In genomic region chr4:115738481-115738985, GRCm38 (mm10) we compare ENCODE assay signal across 8 mouse cellular contexts. TPM values are rescaled to one million over a fixed set of nuclear protein-coding genes. Genes with fewer than 3 reads are reported as not detected.
DNase-seq lines count a peak whose midpoint lies in the region; ATAC-seq and TF ChIP-seq lines count a peak whose summit lies in the region.

No protein-coding gene starts in this region.

- H3K79me2 ChIP-seq in myocyte (ENCODE audit: control insufficient read depth, insufficient read depth): peaks cover 12% of the 10 kb centered on the region

- peak overlapping the region; percentile 67 for H3K4me2 ChIP-seq in intestine, embryonic 16.5 days (ENCODE audit: low read depth, low read length)
- H3K4me2 ChIP-seq in myocyte (ENCODE audit: low read depth): peak overlapping the region; percentile 76

- H3K27ac ChIP-seq in intestine, embryonic 16.5 days (ENCODE audit: low read length): no peak overlapping the region

- peak overlapping the region; percentile 87 for H3K9ac ChIP-seq in intestine, embryonic 16.5 days (ENCODE audit: low read depth, low read length)

- no peaks in the 10 kb centered on the region for H3K27me3 ChIP-seq in intestine, embryonic 16.5 days (replicated peaks; ENCODE audit: control insufficient read depth, insufficient read depth, low read length)
- H3K27me3 ChIP-seq in myocyte (ENCODE audit: control insufficient read depth, insufficient read depth, insufficient read length): peaks cover 8% of the 10 kb centered on the region

- H3K9me3 ChIP-seq in intestine, embryonic 16.5 days (ENCODE audit: control insufficient read depth, low read length): no peaks in the 10 kb centered on the region

- peaks cover 7% of the 10 kb centered on the region for H3K4me1 ChIP-seq in intestine, embryonic 16.5 days (ENCODE audit: control insufficient read depth, insufficient read depth, low read length)

- peak overlapping the region; percentile 80 for H3K4me3 ChIP-seq in intestine, embryonic 16.5 days (ENCODE audit: low read length)
- peak overlapping the region; percentile 68 for H3K4me3 ChIP-seq in myocyte

- DNase-seq in cerebellum, adult 11-12 months: peak; percentile 20
- DNase-seq in thymus, postnatal 36 days: peak; percentile 3 to 11
- DNase-seq in thymus, postnatal 25 days: no peak
- no peak for DNase-seq in ovary, postnatal 10 days (ENCODE audit: low spot score)
- DNase-seq in gastrocnemius, postnatal 10 days: no peak

- no peak for ATAC-seq in cerebellum, adult (ENCODE audit: insufficient number of reproducible peaks, low FRiP score, low TSS enrichment)
- ATAC-seq in intestine, embryonic 16.5 days: no peak

- 0 out of 2 replicates have a peak, but pooled peaks cover 4% of the 10 kb centered on the region for H3K36me3 ChIP-seq in intestine, embryonic 16.5 days (ENCODE audit: control insufficient read depth, insufficient read depth, low read length)
- peaks cover 11% of the 10 kb centered on the region for H3K36me3 ChIP-seq in myocyte (ENCODE audit: control insufficient read depth, insufficient read depth)

- H3ac ChIP-seq in myocyte (ENCODE audit: control insufficient read depth, insufficient read length): peak overlapping the region; percentile 98

- WGBS in intestine, embryonic 16.5 days: 33% methylated on average over 13 of the region's 13 CpGs

- TF ChIP-seq POLR2A in myocyte (IDR thresholded peaks at IDR 0.05; ENCODE audit: insufficient read length, low read depth): no peak

TF ChIP-seq in myocyte, 11 proteins besides CTCF, POLR2A, EP300 and RAD21:
- TF ChIP-seq USF1 (IDR thresholded peaks at IDR 0.05; ENCODE audit: low read depth): no peak
- no peak for TF ChIP-seq MAX (IDR thresholded peaks at IDR 0.05; ENCODE audit: low read depth)
- TF ChIP-seq CEBPB (IDR thresholded peaks at IDR 0.05; ENCODE audit: insufficient read depth, poor library complexity, severe bottlenecking): no peak
- TF ChIP-seq E2F4 (IDR thresholded peaks at IDR 0.05; ENCODE audit: insufficient read depth): no peak
- TF ChIP-seq TCF12 (IDR thresholded peaks at IDR 0.05; ENCODE audit: insufficient read depth, poor library complexity, severe bottlenecking): no peak
- no peak for TF ChIP-seq SRF (IDR thresholded peaks at IDR 0.05; ENCODE audit: control insufficient read depth, insufficient read length, low read depth)
- TF ChIP-seq MYOD1 (IDR thresholded peaks at IDR 0.05; ENCODE audit: control insufficient read depth in 1 of 3, insufficient read length in 2 of 3, low read depth in 2 of 3): no peak
- TF ChIP-seq MYOG (IDR thresholded peaks at IDR 0.05; ENCODE audit: control insufficient read depth in 1 of 3, insufficient read depth in 1 of 3, insufficient read length in 2 of 3, low read depth in 2 of 3): no peak
- TF ChIP-seq TCF3 (IDR thresholded peaks at IDR 0.05; ENCODE audit: insufficient read length, low read depth): no peak
- no peak for TF ChIP-seq REST (IDR thresholded peaks at IDR 0.05; ENCODE audit: insufficient read depth, insufficient read length)
- TF ChIP-seq POLR2AphosphoS2 (IDR thresholded peaks at IDR 0.05; ENCODE audit: insufficient read length, low read depth): no peak

RNA-seq across cellular contexts. Expression of gene Efcab14, which starts 1.0 kb away (rescaled TPM):
- polyA plus RNA-seq in intestine, embryonic 16.5 days (2015; fragmentation: Nextera tagmentation; extraction: Ambion mirVana): 32.9 and 33.3 TPM in 2 replicates
- polyA plus RNA-seq in myocyte (2012; fragmentation: generic; extraction: Trizol): 11.1 TPM
- 10 to 100 TPM; 28.6 to 31.3 TPM for total RNA-seq in gastrocnemius, postnatal 10 days (2021)

RNA-seq across cellular contexts. Expression of gene Tex38, which starts 42.3 kb away (rescaled TPM):
- polyA plus RNA-seq in intestine, embryonic 16.5 days (2015; fragmentation: Nextera tagmentation; extraction: Ambion mirVana): 0.23 and 0.34 TPM in 2 replicates
- not detected for polyA plus RNA-seq in myocyte (2012; fragmentation: generic; extraction: Trizol)
- under 1 TPM; 0.56 to 0.82 TPM for total RNA-seq in gastrocnemius, postnatal 10 days (2021)

RNA-seq across cellular contexts. Expression of gene Atpaf1, which starts 46.1 kb away (rescaled TPM):
- polyA plus RNA-seq in intestine, embryonic 16.5 days (2015; fragmentation: Nextera tagmentation; extraction: Ambion mirVana): 47.5 and 52.8 TPM in 2 replicates
- 12.5 TPM for polyA plus RNA-seq in myocyte (2012; fragmentation: generic; extraction: Trizol)
- total RNA-seq in gastrocnemius, postnatal 10 days (2021): 10 to 100 TPM; 33.8 to 40.4 TPM

Comparison
In these comparisons a context has a peak if more than half of its experiments do, and no peak if none do; other contexts are left out.
1. DNase-seq: peak in cerebellum, adult 11-12 months (single experiment) and thymus, postnatal 36 days (2 of 2); none in thymus, postnatal 25 days (single experiment), ovary, postnatal 10 days (single experiment) and gastrocnemius, postnatal 10 days (single experiment).